In genomic region chr9:78501284-78501683, GRCm38 (mm10) we compare ENCODE assay signal across 18 mouse cellular contexts. TPM values are rescaled to one million over a fixed set of nuclear protein-coding genes. Genes with fewer than 3 reads are reported as not detected.
DNase-seq lines count a peak whose midpoint lies in the region; ATAC-seq and TF ChIP-seq lines count a peak whose summit lies in the region.
"Had no signal": no experiment of that assay in that cellular context is flagged by ENCODE, and none has a peak within 500 bp of the region (broad histone marks: within the 10 kb centered on the region; RNA-seq: fewer than 3 reads in every experiment).

No protein-coding gene starts in this region.

- no peaks in the 10 kb centered on the region for H3K27me3 ChIP-seq in heart, embryonic 12.5 days (replicated peaks)
- H3K27me3 ChIP-seq in lung, postnatal 0 days (replicated peaks; ENCODE audit: insufficient read depth, low read length): no peaks in the 10 kb centered on the region
- H3K27me3 ChIP-seq in Patski: no peaks in the 10 kb centered on the region
- H3K27me3 ChIP-seq in forebrain, postnatal 0 days (ENCODE audit: insufficient read depth, low read length): no peaks in the 10 kb centered on the region
- H3K27me3 ChIP-seq: midbrain, embryonic 15.5 days had no signal

- CTCF ChIA-PET in Patski (lab: Charles Lee): interaction anchor here (1.1 to 2.0 kb wide), 3 partner anchors 10 to 30 kb away, joined by 3 to 6 read pairs (median 4); no protein-coding TSS in a partner anchor

- no peak overlapping the region for H3K9ac ChIP-seq in heart, embryonic 12.5 days
- H3K9ac ChIP-seq in lung, postnatal 0 days (replicated peaks; ENCODE audit: low read depth): no peak overlapping the region
- H3K9ac ChIP-seq in forebrain, postnatal 0 days: no peak overlapping the region
- H3K9ac ChIP-seq: liver, embryonic 13.5 days; midbrain, embryonic 15.5 days had no signal

- TF ChIP-seq CTCF in lung, postnatal 0 days (IDR thresholded peaks at IDR 0.05): no peak
- TF ChIP-seq CTCF in Patski (IDR thresholded peaks at IDR 0.05): peak; percentile 67
- peak; percentile 16; the same call in 1 of the 2 replicates for TF ChIP-seq CTCF in forebrain, postnatal 0 days (IDR thresholded peaks at IDR 0.05; ENCODE audit: low read depth)

- in situ Hi-C loops in Patski (cut with MboI; ENCODE audit: low pct_unique_long_range_greater_than_20kb): no loop called here

- no peaks in the 10 kb centered on the region for H3K36me3 ChIP-seq in heart, embryonic 12.5 days
- H3K36me3 ChIP-seq in lung, postnatal 0 days (ENCODE audit: insufficient read depth, low read length): no peaks in the 10 kb centered on the region
- no peaks in the 10 kb centered on the region for H3K36me3 ChIP-seq in forebrain, postnatal 0 days (ENCODE audit: insufficient read depth)
- H3K36me3 ChIP-seq: G1E; liver, embryonic 13.5 days; midbrain, embryonic 15.5 days had no signal

- ATAC-seq in heart, embryonic 12.5 days (ENCODE audit: insufficient number of reproducible peaks, low FRiP score): no peak
- no peak for ATAC-seq in lung, postnatal 0 days
- peak; percentile 92 for ATAC-seq in Patski
- peak; percentile 25; the same call in 1 of the 2 replicates for ATAC-seq in forebrain, postnatal 0 days
- ATAC-seq: midbrain, embryonic 15.5 days had no signal

- DNase-seq in heart, adult 8-10 months (ENCODE audit: low spot score): no peak
- peak; percentile 29 for DNase-seq in lung, postnatal 0 days (ENCODE audit: low spot score)
- DNase-seq in lung, postnatal 36 days: no peak
- DNase-seq in Patski (ENCODE audit: low read depth, low spot score): peak; percentile 88
- peak; percentile 45 for DNase-seq in forebrain, postnatal 0 days
- no peak for DNase-seq in gastrocnemius, adult 18-20 months (ENCODE audit: low spot score)
- DNase-seq in adrenal gland, postnatal 4 days (ENCODE audit: low spot score in 2 of 2): no peak
- DNase-seq: cerebellum, adult 2 months; heart, adult 2 months; heart, postnatal 4 days; kidney, adult 9 months; liver, embryonic 13.5 days; lung, postnatal 14 days; right cerebral cortex, postnatal 25 days; thymus, adult 18-20 months had no signal

- H3K27ac ChIP-seq in heart, embryonic 12.5 days (ENCODE audit: poor library complexity, severe bottlenecking): peak overlapping the region; percentile 8; the same call in 1 of the 2 replicates
- H3K27ac ChIP-seq in lung, postnatal 0 days (ENCODE audit: low read length): no peak overlapping the region
- H3K27ac ChIP-seq in forebrain, postnatal 0 days (ENCODE audit: low read depth, low read length): no peak overlapping the region
- H3K27ac ChIP-seq: heart, adult 2 months; liver, embryonic 13.5 days; midbrain, embryonic 15.5 days had no signal

- H3K4me1 ChIP-seq in heart, embryonic 12.5 days (replicated peaks): peaks cover 38% of the 10 kb centered on the region
- peaks cover 4% of the 10 kb centered on the region; the same call in 1 of the 2 replicates for H3K4me1 ChIP-seq in lung, postnatal 0 days (ENCODE audit: insufficient read depth, low read depth, low read length)
- H3K4me1 ChIP-seq in forebrain, postnatal 0 days (ENCODE audit: insufficient read depth): peaks cover 4% of the 10 kb centered on the region; the same call in 1 of the 2 replicates

- TF ChIP-seq EP300 in lung, postnatal 0 days (IDR thresholded peaks at IDR 0.05): no peak

- WGBS in heart, embryonic 12.5 days: 77% methylated on average over 4 of the region's 4 CpGs
- WGBS in lung, postnatal 0 days: 81% methylated on average over 4 of the region's 4 CpGs
- WGBS in forebrain, postnatal 0 days: 31% methylated on average over 4 of the region's 4 CpGs

- no peak overlapping the region for H3K4me2 ChIP-seq in heart, embryonic 12.5 days
- H3K4me2 ChIP-seq in lung, postnatal 0 days (replicated peaks; ENCODE audit: low read depth, low read length): no peak overlapping the region
- no peak overlapping the region for H3K4me2 ChIP-seq in forebrain, postnatal 0 days (ENCODE audit: low read depth)
- H3K4me2 ChIP-seq: liver, embryonic 13.5 days; midbrain, embryonic 15.5 days had no signal

- POLR2A ChIA-PET in Patski (lab: Charles Lee): interaction anchor here (0.8 to 2.1 kb wide), 4 partner anchors 14 to 30 kb away, joined by 3 to 7 read pairs (median 5); no protein-coding TSS in a partner anchor

- no peaks in the 10 kb centered on the region for H3K9me3 ChIP-seq in heart, embryonic 12.5 days (replicated peaks)
- no peaks in the 10 kb centered on the region for H3K9me3 ChIP-seq in lung, postnatal 0 days (ENCODE audit: low read length)
- no peaks in the 10 kb centered on the region for H3K9me3 ChIP-seq in forebrain, postnatal 0 days (ENCODE audit: low read length)
- H3K9me3 ChIP-seq: G1E; liver, embryonic 13.5 days; midbrain, embryonic 15.5 days had no signal

- no peak overlapping the region for H3K4me3 ChIP-seq in heart, embryonic 12.5 days
- H3K4me3 ChIP-seq in lung, postnatal 0 days (ENCODE audit: low read depth, low read length): no peak overlapping the region
- no peak overlapping the region for H3K4me3 ChIP-seq in forebrain, postnatal 0 days (ENCODE audit: low read depth, low read length)
- H3K4me3 ChIP-seq: heart, adult 2 months; liver, embryonic 13.5 days; midbrain, embryonic 15.5 days had no signal

RNA-seq across cellular contexts. Expression of gene Eef1a1, which starts 12.3 kb away (rescaled TPM):
- 2,772 and 2,882 TPM in 2 replicates for polyA plus RNA-seq in heart, embryonic 12.5 days (2016; fragmentation: Nextera tagmentation; extraction: Ambion mirVana)
- total RNA-seq in heart, adult 8-10 months (2022): 100 to 1,000 TPM; 830 to 950 (median 884) TPM
- polyA plus RNA-seq in lung, postnatal 0 days (2015; fragmentation: Nextera tagmentation; extraction: Ambion mirVana): 2,930 and 3,003 TPM in 2 replicates
- polyA plus RNA-seq in Patski (2021): 8,737 TPM
- total RNA-seq in forebrain, postnatal 0 days (2014; rRNA removed): 9,311 and 11,752 TPM in 2 replicates
- 2,982 and 3,284 TPM in 2 replicates for polyA plus RNA-seq in forebrain, postnatal 0 days (2015; fragmentation: Nextera tagmentation; extraction: Ambion mirVana)
- total RNA-seq in gastrocnemius, adult 18-20 months (2021): 100 to 1,000 TPM; 424 to 467 TPM
- total RNA-seq in adrenal gland, postnatal 4 days (2021): 1,000 to 10,000 TPM; 7,895 to 7,946 TPM

RNA-seq across cellular contexts. Expression of gene Gm17324, which starts 52.7 kb away (rescaled TPM):
- polyA plus RNA-seq in heart, embryonic 12.5 days (2016; fragmentation: Nextera tagmentation; extraction: Ambion mirVana): 0.65 and 0.99 TPM in 2 replicates
- not detected for total RNA-seq in heart, adult 8-10 months (2022)
- 0.80 and 0.88 TPM in 2 replicates for polyA plus RNA-seq in lung, postnatal 0 days (2015; fragmentation: Nextera tagmentation; extraction: Ambion mirVana)
- not detected for polyA plus RNA-seq in Patski (2021)
- total RNA-seq in forebrain, postnatal 0 days (2014; rRNA removed): 1.2 and 1.7 TPM in 2 replicates
- 2.8 and 3.3 TPM in 2 replicates for polyA plus RNA-seq in forebrain, postnatal 0 days (2015; fragmentation: Nextera tagmentation; extraction: Ambion mirVana)
- total RNA-seq in gastrocnemius, adult 18-20 months (2021): not detected
- total RNA-seq in adrenal gland, postnatal 4 days (2021): under 1 TPM; 0.34 to 0.79 TPM
- total RNA-seq: G1E; heart, adult 2 months; heart, postnatal 4 days had no signal
- polyA plus RNA-seq: heart, adult 2 months had no signal

RNA-seq across cellular contexts. Expression of gene Mto1, which starts 53.3 kb away (rescaled TPM):
- 26.8 and 28.8 TPM in 2 replicates for polyA plus RNA-seq in heart, embryonic 12.5 days (2016; fragmentation: Nextera tagmentation; extraction: Ambion mirVana)
- total RNA-seq in heart, adult 8-10 months (2022): 10 to 100 TPM; 23.6 to 29.9 (median 27.6) TPM
- 11.2 and 12.2 TPM in 2 replicates for polyA plus RNA-seq in lung, postnatal 0 days (2015; fragmentation: Nextera tagmentation; extraction: Ambion mirVana)
- polyA plus RNA-seq in Patski (2021): 23.8 TPM
- 27.5 and 27.8 TPM in 2 replicates for total RNA-seq in forebrain, postnatal 0 days (2014; rRNA removed)
- 15.9 and 19.6 TPM in 2 replicates for polyA plus RNA-seq in forebrain, postnatal 0 days (2015; fragmentation: Nextera tagmentation; extraction: Ambion mirVana)
- 10 to 100 TPM; 18.1 to 18.3 TPM for total RNA-seq in gastrocnemius, adult 18-20 months (2021)
- total RNA-seq in adrenal gland, postnatal 4 days (2021): 10 to 100 TPM; 25.4 to 27.7 TPM

RNA-seq across cellular contexts. Expression of gene Cgas, which starts 58.2 kb away (rescaled TPM):
- polyA plus RNA-seq in heart, embryonic 12.5 days (2016; fragmentation: Nextera tagmentation; extraction: Ambion mirVana): 0.68 and 0.82 TPM in 2 replicates
- total RNA-seq in heart, adult 8-10 months (2022): under 1 TPM; 0.16 to 0.44 (median 0.28) TPM
- 0.86 TPM in 2 replicates for polyA plus RNA-seq in lung, postnatal 0 days (2015; fragmentation: Nextera tagmentation; extraction: Ambion mirVana)
- polyA plus RNA-seq in Patski (2021): 3.0 TPM
- total RNA-seq in forebrain, postnatal 0 days (2014; rRNA removed): 0.85 and 0.90 TPM in 2 replicates
- 0.33 and 0.47 TPM in 2 replicates for polyA plus RNA-seq in forebrain, postnatal 0 days (2015; fragmentation: Nextera tagmentation; extraction: Ambion mirVana)
- total RNA-seq in gastrocnemius, adult 18-20 months (2021): under 1 TPM; 0.11 to 0.14 TPM
- total RNA-seq in adrenal gland, postnatal 4 days (2021): 1 to 10 TPM; 1.6 to 1.7 TPM

Comparison
In these comparisons a context has a peak if more than half of its experiments do, and no peak if none do; other contexts are left out.
1. DNase-seq: peak in lung, postnatal 0 days (single experiment), Patski (single experiment) and forebrain, postnatal 0 days (single experiment); none in heart, adult 8-10 months (single experiment), lung, postnatal 36 days (single experiment), gastrocnemius, adult 18-20 months (single experiment) and adrenal gland, postnatal 4 days (0 of 2).
2. ATAC-seq: peak in Patski (single experiment) and forebrain, postnatal 0 days (single experiment); none in heart, embryonic 12.5 days (single experiment) and lung, postnatal 0 days (single experiment).